Mouse (Mus musculus) urinary bladder, postnatal 36 days (tissue): Measurements from ENCODE around the gene Guca1b.
"Not testable (repeated sequence)": the region's sequence is repeated elsewhere in the genome, so short reads cannot be mapped to it uniquely, and the experiment has no call there.

Source experiments
- DNase-seq, 2 experiments: peaks; one replicate each; pipeline ENCODE4 v3.0.0; 2022; ENCODE audit warnings: low spot score in 2 of 2, mixed read lengths in 1 of 2

The Guca1b gene

DNA sequence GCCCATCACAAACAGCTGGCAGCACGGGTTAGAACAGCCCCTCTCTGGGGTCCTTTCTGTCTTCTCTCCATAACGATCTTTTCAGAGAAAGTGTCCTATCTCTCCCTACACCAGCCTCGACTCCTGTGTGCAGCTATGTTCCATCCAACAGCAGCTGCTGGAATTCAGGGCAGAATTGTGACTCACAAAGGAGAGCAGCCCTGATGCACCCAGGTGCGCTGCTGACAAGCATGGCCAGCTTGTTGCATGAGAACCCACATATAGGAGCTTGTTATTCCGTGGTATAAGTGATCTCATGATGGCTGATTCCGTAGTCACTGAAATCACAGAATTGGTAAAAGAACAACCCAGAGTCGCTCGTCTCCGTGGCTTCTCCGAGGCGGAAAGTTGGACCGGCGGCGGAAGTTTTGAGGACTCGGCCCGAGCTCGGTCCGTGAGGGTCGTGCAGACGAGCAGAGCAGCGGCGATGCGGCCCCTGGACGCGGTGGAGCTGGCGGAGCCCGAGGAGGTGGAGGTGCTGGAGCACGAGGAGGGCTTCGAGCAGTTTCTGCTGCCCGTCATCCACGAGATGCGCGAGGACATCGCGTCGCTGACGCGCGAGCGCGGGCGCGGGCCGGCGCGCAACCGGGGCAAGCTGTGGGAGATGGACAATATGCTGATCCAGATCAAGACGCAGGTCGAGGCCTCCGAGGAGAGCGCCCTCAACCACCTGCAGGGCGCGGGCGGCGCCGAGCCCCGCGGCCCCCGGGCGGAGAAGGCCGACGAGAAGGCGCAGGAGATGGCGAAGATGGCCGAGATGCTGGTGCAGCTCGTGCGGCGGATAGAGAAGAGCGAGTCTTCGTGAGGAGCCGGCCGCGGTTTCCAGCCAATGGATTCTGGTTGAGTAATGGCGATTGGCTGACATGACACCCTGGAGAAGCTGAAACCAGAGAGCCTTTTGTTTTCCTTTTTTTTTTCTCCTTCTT is 25.0 kb downstream of the Guca1b start:
- not testable (repeated sequence) for DNase-seq

DNA sequence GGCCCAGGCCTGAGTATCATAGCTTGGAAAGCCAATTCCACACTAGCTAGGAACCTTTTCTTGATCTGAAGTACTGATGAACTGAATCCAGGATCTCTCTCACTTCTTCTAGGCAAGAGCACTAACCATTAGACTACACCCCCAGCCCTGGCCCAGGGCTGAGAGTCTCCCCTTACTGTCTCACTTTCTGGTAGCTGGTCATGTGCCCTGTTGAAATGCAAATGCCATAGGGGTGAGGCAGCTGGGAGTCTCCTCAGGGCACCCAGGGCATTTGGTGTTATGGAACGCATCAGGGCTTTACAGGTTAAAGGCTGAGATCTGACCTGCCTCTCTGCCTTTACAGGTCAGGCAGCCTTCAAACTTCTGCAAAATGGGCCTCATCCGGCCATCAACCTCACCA is 35.0 kb downstream of the Guca1b start:
- DNase-seq, result no peak

DNA sequence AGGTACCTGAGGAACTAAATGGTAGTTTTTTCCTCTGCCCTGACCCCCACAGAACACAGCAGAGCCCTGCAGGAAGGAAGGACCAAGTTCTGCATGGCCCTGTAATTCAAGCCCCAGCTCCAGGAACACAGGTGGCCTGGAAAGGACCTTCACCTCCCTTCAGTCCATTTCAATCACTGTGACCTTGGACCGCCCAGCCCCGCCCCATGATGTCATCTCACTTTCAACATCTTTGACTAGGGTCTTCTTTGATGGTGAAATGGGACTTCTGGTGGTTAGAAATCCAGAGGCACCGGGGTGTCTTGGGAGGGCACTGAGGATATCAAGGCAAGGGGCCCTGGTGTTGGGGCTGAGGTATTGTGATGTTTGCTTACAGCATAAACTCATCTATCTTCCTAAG is 36.4 kb downstream of the Guca1b start:
- DNase-seq, result no peak

- DNase-seq, result not testable (repeated sequence)
Measured at GRCm38 (mm10) chr17:47422616-47423015, 37.4 kb downstream of the Guca1b start.

DNA sequence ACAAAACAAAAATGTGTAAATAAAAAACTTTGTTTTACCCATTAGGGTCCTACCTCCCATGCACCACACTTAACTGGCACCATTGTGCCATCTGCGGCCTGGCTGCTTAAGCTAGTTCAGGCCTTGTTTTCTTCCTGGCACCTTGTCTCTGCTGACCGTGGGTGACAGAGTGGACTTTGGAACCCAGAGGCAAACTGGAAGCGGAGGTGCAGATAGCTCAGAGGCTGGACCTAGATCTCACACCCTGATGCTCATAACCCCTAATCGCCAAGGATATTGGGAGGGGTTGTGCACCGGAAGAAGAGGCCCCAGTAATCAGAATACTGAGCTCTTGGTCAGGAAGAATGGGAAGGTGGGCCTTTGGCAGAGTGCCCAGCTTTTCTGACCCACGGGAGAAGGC is 39.0 kb downstream of the Guca1b start:
- no peak for DNase-seq

- DNase-seq, result no peak
Measured at GRCm38 (mm10) chr17:47427316-47427715, 42.1 kb downstream of the Guca1b start.

DNA sequence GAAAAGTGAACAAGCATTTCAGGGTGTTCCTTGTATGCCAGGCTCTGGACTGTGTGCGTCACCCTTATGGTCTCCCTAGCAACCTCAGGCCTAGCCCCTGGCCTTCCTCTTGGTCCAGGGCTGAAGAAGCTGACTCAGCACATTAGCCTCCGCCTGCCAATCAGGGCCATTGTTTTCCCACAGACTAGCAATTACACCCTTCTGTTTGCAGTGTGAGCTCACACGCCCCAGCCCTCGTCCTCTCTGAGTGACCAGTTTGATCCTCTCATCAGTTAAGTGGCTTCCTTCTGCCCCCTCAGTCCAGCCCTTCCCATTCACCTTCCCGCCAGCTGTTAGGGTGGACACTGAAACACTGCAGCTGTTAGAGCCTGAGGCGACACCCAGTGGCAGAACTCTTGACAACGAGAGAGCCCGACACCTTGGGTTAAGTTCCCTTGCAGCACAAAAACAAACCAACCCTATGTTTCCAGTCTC is 43.7 kb downstream of the Guca1b start:
- DNase-seq, result no peak

DNA sequence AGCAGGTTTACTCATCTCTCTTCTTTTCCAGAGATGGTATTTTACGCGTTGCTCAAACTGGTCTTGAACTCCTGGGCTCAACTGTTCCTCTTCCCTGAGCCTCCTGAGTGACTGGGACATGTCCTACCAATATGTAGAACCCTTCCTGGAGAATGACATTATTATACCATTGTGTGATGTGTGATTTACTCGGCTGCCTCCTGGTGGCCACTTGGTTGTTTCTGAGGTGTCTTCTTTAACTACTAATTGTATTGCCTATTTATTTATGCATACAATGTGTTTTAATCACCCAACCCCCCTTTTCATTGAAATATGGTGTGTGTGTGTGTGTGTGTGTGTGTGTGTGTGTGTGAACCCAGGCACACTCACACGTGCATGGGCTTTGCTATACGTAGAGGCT is 45.6 kb downstream of the Guca1b start:
- no peak for DNase-seq

DNA sequence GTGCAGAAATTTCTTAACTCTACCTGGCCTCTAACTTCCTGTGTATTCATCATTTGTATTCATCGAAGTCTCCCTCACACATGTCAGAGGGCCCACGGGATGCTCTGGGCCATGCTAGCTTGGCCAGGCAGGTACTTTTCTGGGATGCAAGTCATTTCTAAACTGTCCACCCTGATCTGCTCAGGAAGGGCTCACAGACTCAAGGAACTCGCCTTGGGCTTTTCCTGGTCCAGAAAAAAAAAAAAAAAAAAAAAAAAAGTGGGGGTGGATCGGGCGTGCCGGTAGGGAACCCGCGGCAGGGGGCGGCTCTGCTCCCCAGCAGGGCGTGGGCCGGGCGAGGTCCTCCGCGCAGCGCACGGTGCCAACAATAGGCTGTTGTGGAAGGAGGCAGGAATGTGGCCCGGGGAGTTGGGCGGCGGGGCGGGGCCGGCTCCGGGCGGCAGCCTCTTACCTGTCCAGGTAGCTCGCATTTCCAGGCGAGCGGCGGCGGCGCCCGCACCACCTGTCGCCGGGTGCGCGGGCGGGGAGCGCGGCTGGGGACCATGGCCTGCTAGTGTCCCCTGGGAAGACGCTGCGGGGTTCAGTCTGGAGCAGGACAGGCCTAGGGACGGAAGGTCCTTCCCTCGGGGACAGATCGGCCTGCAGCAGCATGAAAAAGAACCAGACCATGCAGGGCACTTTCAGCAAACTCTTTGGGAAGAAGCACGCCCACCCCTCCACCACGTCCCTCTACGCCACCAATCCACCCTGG is 51.1 kb downstream of the Guca1b start, which contains the start of gene AI661453:
Gene AI661453 (plus strand): TSS at position 460 of the 751 bp plus-strand sequence.
- peak; percentile 74 to 83 for DNase-seq

- DNase-seq, result peak in 1 of 2 experiments; percentile 31
Measured at GRCm38 (mm10) chr17:47436907-47437547, 51.8 kb downstream of the Guca1b start, which contains the start of gene 1700001C19Rik. Gene 1700001C19Rik (minus strand): TSS chr17:47437376.

- DNase-seq, result peak in 1 of 2 experiments; percentile 28
Measured at GRCm38 (mm10) chr17:47438611-47439010, 53.4 kb downstream of the Guca1b start.

- peak in 1 of 2 experiments; percentile 26 for DNase-seq
Measured at GRCm38 (mm10) chr17:47439396-47440028, 54.3 kb downstream of the Guca1b start.

GRCm38 (mm10) chr17:47440359-47440890 is 55.2 kb downstream of the Guca1b start:
- DNase-seq, result no peak

DNA sequence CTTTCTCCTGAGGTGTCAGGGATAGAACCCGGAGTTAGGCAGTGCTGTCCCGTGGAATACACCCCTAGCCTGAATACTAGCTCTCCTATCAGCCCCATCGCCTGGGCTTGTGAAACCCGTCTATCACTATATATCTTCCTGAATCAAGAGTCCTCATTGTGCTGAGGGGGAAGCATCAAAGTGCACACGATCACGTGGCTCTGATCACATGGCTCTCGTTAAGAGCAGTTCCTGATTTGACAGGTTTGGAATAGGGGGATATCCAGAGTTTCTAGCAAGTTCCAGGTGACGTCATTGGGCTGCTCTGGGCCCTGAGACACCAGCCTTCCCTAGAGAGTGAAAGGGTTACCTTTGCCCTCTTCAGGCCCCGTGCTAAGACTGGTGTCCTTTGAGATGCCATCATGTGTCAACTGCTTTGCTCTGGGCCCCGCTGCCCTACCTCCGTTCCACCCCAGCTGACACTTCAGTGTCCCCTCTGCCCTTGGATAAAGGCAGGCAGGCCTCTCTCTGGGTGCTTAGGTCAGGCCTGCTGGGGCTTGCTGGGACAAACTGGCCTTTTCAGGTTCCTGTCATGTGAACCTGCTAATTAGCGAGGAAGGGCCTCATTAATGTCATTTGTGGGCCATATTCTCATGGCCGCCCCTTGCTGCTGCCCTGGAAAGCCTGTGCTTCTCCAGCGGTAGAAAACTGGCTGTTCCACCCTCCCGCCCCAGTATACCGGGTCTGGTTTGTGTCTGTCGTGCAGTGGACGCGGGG is 56.3 kb downstream of the Guca1b start:
- DNase-seq, result no peak

GRCm38 (mm10) chr17:47442271-47442670 is 57.1 kb downstream of the Guca1b start:
- no peak for DNase-seq
